Mouse (Mus musculus) kidney, embryonic 16.5 days (tissue): ENCODE data around the gene Coa3. TPM values are rescaled to one million over a fixed set of nuclear protein-coding genes. Genes with fewer than 3 reads are reported as not detected.

ENCODE experiments used
- ATAC-seq: fragments of 200-750 bp; cut with Nextera tagmentation; 2 replicates; pipeline ENCODE4 v1.8.0; 2017; ENCODE audit warnings: moderate TSS enrichment; ENCODE audit not compliant: low FRiP score, low TSS enrichment
- H3K27ac ChIP-seq: fragments of 300-500 bp; sonication (generic); 2 replicates; pipeline ENCODE4 v1.5.1; 2014; ENCODE audit warnings: low read length
- H3K27me3 ChIP-seq: fragments of 300-500 bp; sonication (generic); 2 replicates; pipeline ENCODE4 v1.6.1; 2014; ENCODE audit warnings: low read length, control low read depth, mixed read lengths; ENCODE audit not compliant: insufficient read depth
- H3K36me3 ChIP-seq: fragments of 300-500 bp; sonication (generic); 2 replicates; pipeline ENCODE4 v1.6.1; 2014; ENCODE audit warnings: low read length, control low read depth, mixed read lengths; ENCODE audit not compliant: insufficient read depth
- H3K4me1 ChIP-seq: fragments of 300-500 bp; sonication (generic); 2 replicates; pipeline ENCODE4 v1.6.1; 2014; ENCODE audit warnings: low read length, control low read depth, mixed read lengths; ENCODE audit not compliant: insufficient read depth
- H3K4me2 ChIP-seq: fragments of 300-500 bp; sonication (generic); replicated peaks from 2 replicates; pipeline ENCODE4 v1.6.1; 2014; ENCODE audit warnings: low read depth, low read length
- H3K4me3 ChIP-seq: fragments of 300-500 bp; sonication (generic); 2 replicates; pipeline ENCODE4 v1.5.1; 2014; ENCODE audit warnings: mild to moderate bottlenecking, low read length
- H3K9ac ChIP-seq: fragments of 300-500 bp; sonication (generic); replicated peaks from 2 replicates; pipeline ENCODE4 v1.6.1; 2014; ENCODE audit warnings: low read length
- H3K9me3 ChIP-seq: fragments of 300-500 bp; sonication (generic); 2 replicates; pipeline ENCODE4 v1.6.1; 2016; ENCODE audit warnings: low read length, control low read depth
- WGBS: fragments of 180-500 bp; shearing (Covaris S2); extraction: QIAGEN DNeasy Blood & Tissue Kit; methylation state at CpG from one replicate; pipeline ENCODE4 v1.1.7; 2014; 5-methylcytosine and 5-hydroxymethylcytosine counted together
- polyA plus RNA-seq: library from polyadenylated mRNA; unstranded; fragments of >200 nt; fragmentation: Nextera tagmentation; extraction: Ambion mirVana; gene quantifications from 2 replicates; pipeline ENCODE4 v1.2.1, GENCODE M21; 2015

Coa3 gene
- polyA plus RNA-seq, 1 experiment from 2014 or later: 200 TPM

DNA sequence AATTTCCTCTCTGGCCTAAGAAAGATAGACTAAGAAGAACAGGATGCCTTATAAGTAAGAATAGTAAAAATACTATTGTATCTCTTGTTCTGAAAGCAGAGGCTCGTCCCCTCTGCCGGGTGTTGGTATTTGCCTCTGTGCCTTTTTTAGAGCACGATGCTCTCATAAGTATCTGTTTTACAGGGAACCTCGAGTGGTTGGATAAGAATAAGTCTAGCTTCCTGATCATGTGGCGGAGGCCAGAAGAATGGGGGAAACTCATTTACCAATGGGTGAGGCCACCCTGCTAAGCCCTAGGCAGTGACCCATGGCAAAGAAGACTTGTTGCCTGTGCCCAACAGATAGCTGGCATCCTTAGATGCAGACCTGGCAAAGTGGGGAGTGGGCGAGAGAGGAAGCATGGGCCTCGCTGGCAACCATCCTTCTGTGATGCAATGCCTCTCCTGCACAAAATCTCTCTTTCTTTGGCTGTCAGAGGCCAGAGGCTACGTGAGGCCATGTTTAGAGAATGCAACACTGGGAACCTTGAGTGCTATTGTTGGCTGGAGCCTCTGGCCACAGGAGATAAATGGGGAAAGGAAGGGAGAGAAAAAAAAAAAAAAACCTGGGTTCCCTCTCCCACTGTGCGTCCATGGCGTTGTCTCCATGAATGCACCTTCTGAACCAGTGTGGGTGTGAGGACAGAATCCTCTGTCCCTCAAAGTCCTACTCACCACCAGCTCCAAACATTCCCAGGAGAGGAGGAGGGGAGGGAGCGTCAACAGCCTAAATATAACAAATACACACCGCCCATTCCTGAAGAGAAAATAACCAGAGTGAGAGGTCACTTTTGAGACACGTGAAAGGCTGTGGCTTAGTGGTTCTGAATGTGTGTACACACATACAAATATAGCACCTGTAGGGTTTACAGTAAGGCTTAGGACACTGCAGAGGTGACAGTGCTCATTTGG is 22.8 kb downstream of the Coa3 start:
- ATAC-seq: no peak
- H3K27me3 ChIP-seq: no peaks in the 10 kb centered on the region
- H3K4me1 ChIP-seq: peaks cover 56% of the 10 kb centered on the region
- H3K4me2 ChIP-seq: no peak overlapping the region
- H3K36me3 ChIP-seq: peaks cover 10% of the 10 kb centered on the region
- 88% methylated on average over 13 of the region's 13 CpGs for whole genome bisulfite sequencing
- no peaks in the 10 kb centered on the region for H3K9me3 ChIP-seq
- no peak overlapping the region for H3K4me3 ChIP-seq
- no peak overlapping the region for H3K9ac ChIP-seq
- no peak overlapping the region for H3K27ac ChIP-seq

DNA sequence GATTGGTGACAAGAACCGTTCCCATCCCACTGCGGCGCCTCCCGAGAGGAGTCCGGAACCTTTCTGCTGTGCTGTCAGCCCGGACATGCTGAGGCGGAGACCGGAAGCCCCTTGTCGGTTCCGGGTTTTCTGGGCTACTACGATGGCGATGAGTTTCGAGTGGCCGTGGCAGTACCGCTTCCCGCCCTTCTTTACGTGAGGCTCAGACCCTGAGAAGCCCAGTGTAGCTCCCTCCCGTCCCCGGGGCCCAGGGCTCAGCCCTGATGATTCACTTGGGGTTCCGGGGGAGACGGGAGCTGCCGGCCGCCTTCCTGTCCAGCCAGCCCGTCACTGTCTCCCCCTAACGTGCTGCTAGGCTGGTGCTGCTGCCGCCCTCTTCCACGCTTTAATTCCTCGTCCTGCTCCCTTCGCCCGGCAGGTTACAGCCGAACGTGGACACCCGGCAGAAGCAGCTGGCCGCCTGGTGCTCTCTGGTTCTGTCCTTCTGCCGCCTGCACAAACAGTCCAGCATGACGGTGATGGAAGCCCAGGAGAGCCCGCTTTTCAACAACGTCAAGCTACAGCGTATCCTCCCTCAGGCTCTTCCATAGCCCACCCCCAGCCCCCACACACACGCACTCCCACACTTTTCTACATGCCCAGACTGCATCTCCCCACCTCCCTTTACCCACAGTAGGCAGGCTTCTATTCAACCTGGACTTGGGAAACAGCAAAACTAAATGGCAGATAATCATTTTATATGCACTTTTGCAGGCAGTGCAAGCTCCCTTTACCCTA is 25.1 kb downstream of the Coa3 start, which contains the start of gene Vps25:
Vps25 (plus strand) TSS at position 95 of the 777 bp plus-strand sequence.
- Histone ChIP-seq H3K27ac (peak within 1 kb of the TSS; percentile 96), H3K4me3 (peak within 1 kb of the TSS; percentile 96), H3K36me3 (peaks cover 10% of the 10 kb centered on the region), H3K4me1 (peaks cover 35% of the 10 kb centered on the region), H3K9ac (peak within 1 kb of the TSS; percentile 96), H3K4me2 (peak within 1 kb of the TSS; percentile 95), H3K9me3 (no peaks in the 10 kb centered on the region), H3K27me3 (no peaks in the 10 kb centered on the region)
- WGBS: under 1% methylated on average over 40 of the region's 40 CpGs
- ATAC-seq: peak; percentile 78

DNA sequence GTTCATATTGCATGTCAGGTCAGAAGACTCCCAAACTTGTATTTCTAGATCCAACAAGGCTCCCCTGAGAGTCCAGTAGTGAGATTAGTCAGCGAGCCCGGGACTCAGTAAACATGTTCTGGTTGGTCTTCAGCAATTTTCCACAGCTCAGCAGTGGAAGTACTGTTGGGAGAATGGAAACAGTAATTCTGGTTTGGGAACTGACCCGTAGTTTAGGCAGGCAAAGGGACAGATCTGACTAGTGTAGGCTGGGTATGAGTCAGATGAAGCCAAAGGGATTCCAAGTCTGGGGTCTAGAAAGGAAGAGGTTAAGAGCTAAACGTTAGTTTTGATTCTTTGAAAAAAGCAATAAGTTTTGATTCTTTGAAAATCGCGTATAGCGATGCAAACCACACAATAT is 26.0 kb downstream of the Coa3 start:
- H3K9ac ChIP-seq: peak overlapping the region; percentile 96
- ATAC-seq: no peak
- H3K27me3 ChIP-seq: no peaks in the 10 kb centered on the region
- peak overlapping the region; percentile 96 for H3K4me3 ChIP-seq
- peak overlapping the region; percentile 95 for H3K4me2 ChIP-seq
- peaks cover 31% of the 10 kb centered on the region for H3K4me1 ChIP-seq
- H3K36me3 ChIP-seq: peaks cover 10% of the 10 kb centered on the region
- 8% methylated on average over 7 of the region's 7 CpGs for WGBS
- H3K27ac ChIP-seq: peak overlapping the region; percentile 96
- no peaks in the 10 kb centered on the region for H3K9me3 ChIP-seq

DNA sequence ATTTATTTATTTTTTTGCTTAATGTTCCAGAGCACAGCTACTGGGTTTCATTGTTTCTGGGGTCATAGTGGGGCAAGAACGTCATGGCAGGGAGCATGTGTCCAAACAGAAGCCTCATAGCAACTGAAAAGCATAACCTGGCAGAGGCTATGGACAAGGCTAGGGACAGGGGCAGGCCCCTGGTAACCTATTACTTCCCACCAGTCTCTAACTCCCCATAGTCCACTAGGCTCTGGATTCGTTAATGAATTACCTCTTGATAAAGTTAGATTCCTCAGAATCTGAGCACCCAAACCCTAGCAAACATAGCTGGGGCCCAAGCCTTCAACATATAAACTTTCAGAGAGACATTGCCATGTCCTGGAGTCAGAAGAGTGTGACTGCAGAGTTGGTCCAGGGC is 27.9 kb downstream of the Coa3 start:
- Histone ChIP-seq H3K27me3 (no peaks in the 10 kb centered on the region), H3K4me2 (no peak overlapping the region), H3K9ac (no peak overlapping the region), H3K4me3 (no peak overlapping the region), H3K27ac (peak overlapping the region; percentile 79), H3K9me3 (no peaks in the 10 kb centered on the region), H3K4me1 (peaks cover 42% of the 10 kb centered on the region), H3K36me3 (peaks cover 4% of the 10 kb centered on the region; the same call in 1 of the 2 replicates)
- no peak for ATAC-seq
- WGBS: 57% methylated on average over 2 of the region's 2 CpGs

DNA sequence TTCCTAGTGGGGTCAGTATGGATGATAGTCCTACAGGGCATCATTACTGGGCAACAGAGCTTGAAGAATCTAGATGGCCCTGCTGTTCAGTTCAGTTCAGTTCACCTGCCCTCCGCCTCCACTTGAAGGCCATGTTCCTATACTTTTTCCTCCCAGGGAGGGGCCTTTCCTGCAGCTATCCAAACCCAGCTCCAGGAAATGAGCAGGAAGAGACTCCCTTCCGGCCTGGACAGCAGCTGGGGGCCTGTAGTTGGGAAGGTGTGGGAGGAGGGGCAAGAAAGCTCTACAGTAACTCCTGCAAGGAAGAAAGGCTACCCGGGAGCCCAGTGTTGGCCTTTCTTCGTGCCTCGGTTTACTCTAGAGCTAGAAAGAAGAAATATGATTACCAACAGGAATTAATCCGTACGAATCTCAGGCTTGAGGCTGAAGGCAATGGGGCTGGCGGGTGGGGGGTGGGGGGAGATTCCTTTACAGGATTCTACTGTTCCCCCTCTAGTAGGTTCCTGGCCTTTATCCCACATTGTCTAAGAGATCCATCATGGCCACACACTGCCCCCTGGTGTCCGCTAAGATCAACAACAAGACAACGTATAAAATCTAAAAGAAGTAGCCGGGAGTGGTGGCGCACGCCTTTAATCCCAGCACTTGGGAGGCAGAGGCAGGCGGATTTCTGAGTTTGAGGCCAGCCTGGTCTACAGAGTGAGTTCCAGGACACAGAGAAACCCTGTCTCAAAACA is 30.5 kb downstream of the Coa3 start:
- Histone ChIP-seq H3K36me3 (no peaks in the 10 kb centered on the region), H3K4me3 (peak overlapping the region; percentile 80; the same call in 1 of the 2 replicates), H3K9me3 (no peaks in the 10 kb centered on the region), H3K27ac (peak overlapping the region; percentile 91), H3K9ac (peak overlapping the region; percentile 37; the same call in 1 of the 2 replicates), H3K4me1 (peaks cover 51% of the 10 kb centered on the region), H3K4me2 (peak overlapping the region; percentile 95), H3K27me3 (no peaks in the 10 kb centered on the region)
- 19% methylated on average over 14 of the region's 14 CpGs for WGBS
- peak; percentile 16 for ATAC-seq

DNA sequence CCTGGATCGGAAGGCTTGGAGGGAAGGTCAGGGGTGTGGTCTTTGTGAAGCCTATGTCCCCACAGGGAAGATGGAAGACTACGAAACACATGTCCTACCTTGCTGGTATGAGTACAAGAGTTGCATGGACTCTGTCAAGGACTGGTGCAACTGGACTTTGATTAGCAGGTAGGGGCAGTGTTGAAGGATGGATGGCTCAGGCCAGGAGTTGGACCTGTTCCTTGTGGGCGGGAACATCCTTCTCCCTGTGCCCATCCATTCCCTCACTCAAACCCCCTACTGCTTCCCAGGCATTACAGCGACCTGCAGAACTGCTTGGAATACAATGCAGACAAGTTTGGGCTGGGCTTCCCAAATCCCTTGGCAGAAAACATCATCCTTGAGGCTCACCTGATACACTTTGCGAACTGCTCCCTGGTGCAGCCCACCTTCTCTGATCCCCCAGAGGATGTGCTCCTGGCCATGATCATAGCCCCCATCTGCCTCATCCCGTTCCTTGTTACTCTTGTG is 31.3 kb downstream of the Coa3 start:
- Histone ChIP-seq H3K4me1 (peaks cover 46% of the 10 kb centered on the region), H3K27me3 (no peaks in the 10 kb centered on the region), H3K9me3 (no peaks in the 10 kb centered on the region), H3K9ac (peak overlapping the region; percentile 93), H3K27ac (peak overlapping the region; percentile 91), H3K4me3 (peak overlapping the region; percentile 80), H3K36me3 (no peaks in the 10 kb centered on the region), H3K4me2 (peak overlapping the region; percentile 95)
- WGBS: 85% methylated on average over 6 of the region's 6 CpGs
- ATAC-seq: no peak

DNA sequence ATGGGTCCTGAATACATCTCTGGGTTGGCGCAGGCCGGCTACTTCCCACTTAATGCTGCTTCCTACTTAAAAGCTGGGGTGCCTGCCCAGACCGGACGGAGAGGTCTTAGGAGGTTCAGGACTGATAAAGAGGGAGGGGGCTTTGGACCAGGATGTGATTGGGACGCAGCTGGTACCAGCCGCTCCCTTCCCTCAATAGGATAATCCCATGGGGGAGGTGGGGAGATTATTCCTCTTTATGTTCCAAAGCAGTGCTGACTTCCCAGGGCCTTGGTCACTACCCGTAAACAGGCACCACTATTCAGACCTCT is 32.3 kb downstream of the Coa3 start:
- WGBS: 6% methylated on average over 7 of the region's 7 CpGs
- peaks cover 41% of the 10 kb centered on the region for H3K4me1 ChIP-seq
- no peaks in the 10 kb centered on the region for H3K9me3 ChIP-seq
- H3K36me3 ChIP-seq: no peaks in the 10 kb centered on the region
- H3K4me2 ChIP-seq: peak overlapping the region; percentile 95
- peak overlapping the region; percentile 80 for H3K4me3 ChIP-seq
- peak overlapping the region; percentile 91 for H3K27ac ChIP-seq
- H3K27me3 ChIP-seq: no peaks in the 10 kb centered on the region
- no peak; the same call in 1 of the 2 replicates for ATAC-seq
- H3K9ac ChIP-seq: peak overlapping the region; percentile 93

DNA sequence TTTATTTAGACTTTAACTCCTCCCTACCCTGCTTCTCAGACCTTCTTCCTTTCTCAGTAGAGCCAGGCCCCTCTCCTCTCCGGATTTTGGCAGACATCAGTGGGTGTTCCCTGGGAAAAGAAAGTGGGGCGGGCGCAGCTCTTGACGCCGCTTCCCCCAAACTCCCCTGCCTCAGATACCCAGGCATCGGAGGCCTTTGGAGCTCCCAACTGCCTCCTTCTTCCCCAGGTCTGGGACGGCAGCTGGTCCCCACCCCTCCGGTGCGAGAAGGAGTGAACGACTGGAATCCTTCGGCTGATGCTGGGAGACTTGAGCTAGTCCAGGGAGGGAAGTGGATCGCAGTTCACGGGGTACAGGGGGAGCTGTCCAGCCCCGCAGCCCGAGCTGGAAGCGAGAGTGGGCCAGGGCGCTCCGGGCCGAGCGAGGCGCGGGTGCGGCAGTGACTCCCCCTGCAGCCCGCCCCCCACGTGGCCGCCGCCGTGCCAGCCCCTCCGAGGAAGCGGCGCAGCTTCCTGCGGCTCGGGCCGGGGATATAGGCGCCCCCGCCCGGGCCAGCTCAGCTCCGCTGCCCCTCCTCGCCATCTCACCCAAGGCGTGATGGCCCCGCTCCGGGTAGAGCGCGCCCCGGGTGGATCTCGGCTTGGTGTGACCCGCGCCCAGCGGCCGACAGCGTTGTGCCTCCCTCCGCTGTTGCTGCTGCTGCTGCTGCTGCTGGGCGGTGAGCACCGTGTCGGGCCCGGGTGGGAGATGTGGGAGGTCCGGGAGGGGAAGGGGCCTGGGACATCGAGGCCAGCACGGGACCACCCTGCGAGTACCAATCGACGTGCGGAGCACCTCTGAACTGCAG is 32.8 kb downstream of the Coa3 start, which contains the start of gene Ramp2:
Ramp2 (plus strand) TSS at position 174 of the 847 bp plus-strand sequence.
- Histone ChIP-seq H3K9ac (peak within 1 kb of the TSS; percentile 93), H3K27ac (peak within 1 kb of the TSS; percentile 91), H3K4me3 (peak within 1 kb of the TSS; percentile 80), H3K9me3 (no peaks in the 10 kb centered on the region), H3K27me3 (no peaks in the 10 kb centered on the region), H3K4me1 (peaks cover 39% of the 10 kb centered on the region), H3K4me2 (peak within 1 kb of the TSS; percentile 95), H3K36me3 (no peaks in the 10 kb centered on the region)
- peak; percentile 75 for ATAC-seq
- under 1% methylated on average over 46 of the region's 63 CpGs for WGBS
